Mouse (Mus musculus): Measurements from ENCODE around the gene Tead1. TPM values are rescaled to one million over a fixed set of nuclear protein-coding genes. Genes with fewer than 3 reads are reported as not detected.

Gene Tead1
- total RNA-seq, 2 experiments from 2014 or later, result 60.3 to 67.6 TPM

- no peak for DNase-seq
Measured at GRCm38 (mm10) chr7:112730209-112730608, 51.1 kb downstream of the Tead1 start.

- DNase-seq, result no peak
Measured at GRCm38 (mm10) chr7:112731584-112731983, 52.5 kb downstream of the Tead1 start.

GRCm38 (mm10) chr7:112739174-112739573 lies 60.1 kb downstream of the Tead1 start:
- DNase-seq, result no peak

- DNase-seq, result peak; percentile 42
Measured at GRCm38 (mm10) chr7:112741790-112742189, 62.7 kb downstream of the Tead1 start.

GRCm38 (mm10) chr7:112743063-112743462 lies 63.9 kb downstream of the Tead1 start:
- DNase-seq, result no peak

- DNase-seq, result peak; percentile 53
Measured at GRCm38 (mm10) chr7:112743621-112744395, 64.7 kb downstream of the Tead1 start.

- no peak for DNase-seq
Measured at GRCm38 (mm10) chr7:112747187-112747586, 68.1 kb downstream of the Tead1 start.

- DNase-seq, result no peak
Measured at GRCm38 (mm10) chr7:112747836-112748235, 68.7 kb downstream of the Tead1 start.

- no peak for DNase-seq
Measured at GRCm38 (mm10) chr7:112748327-112748726, 69.2 kb downstream of the Tead1 start.

- DNase-seq, result no peak
Measured at GRCm38 (mm10) chr7:112750101-112750500, 71.0 kb downstream of the Tead1 start.

GRCm38 (mm10) chr7:112752311-112752710 lies 73.2 kb downstream of the Tead1 start:
- no peak for DNase-seq

GRCm38 (mm10) chr7:112753314-112753713 lies 74.2 kb downstream of the Tead1 start:
- no peak for DNase-seq

- no peak for DNase-seq
Measured at GRCm38 (mm10) chr7:112759359-112759975, 80.3 kb downstream of the Tead1 start.

GRCm38 (mm10) chr7:112760293-112760692 lies 81.2 kb downstream of the Tead1 start:
- no peak for DNase-seq

GRCm38 (mm10) chr7:112760782-112761181 lies 81.7 kb downstream of the Tead1 start:
- DNase-seq, result peak; percentile 62

- DNase-seq, result no peak
Measured at GRCm38 (mm10) chr7:112762870-112763269, 83.8 kb downstream of the Tead1 start.

GRCm38 (mm10) chr7:112763513-112763912 lies 84.4 kb downstream of the Tead1 start:
- DNase-seq, result peak; percentile 64

- no peak for DNase-seq
Measured at GRCm38 (mm10) chr7:112764921-112765320, 85.8 kb downstream of the Tead1 start.

- DNase-seq, result no peak
Measured at GRCm38 (mm10) chr7:112769866-112770265, 90.7 kb downstream of the Tead1 start.

- no peak for DNase-seq
Measured at GRCm38 (mm10) chr7:112771461-112771860, 92.3 kb downstream of the Tead1 start.

- no peak for DNase-seq
Measured at GRCm38 (mm10) chr7:112772777-112773176, 93.7 kb downstream of the Tead1 start.

GRCm38 (mm10) chr7:112773601-112774000 lies 94.5 kb downstream of the Tead1 start:
- DNase-seq, result peak; percentile 57

GRCm38 (mm10) chr7:112775816-112776215 lies 96.7 kb downstream of the Tead1 start:
- no peak for DNase-seq

- no peak for DNase-seq
Measured at GRCm38 (mm10) chr7:112776670-112777069, 97.6 kb downstream of the Tead1 start.

Measured in adrenal gland, postnatal 10 days (tissue).